Mouse (Mus musculus) urinary bladder, postnatal 25 days (tissue): ENCODE data around the gene Rcor1.

ENCODE experiments used
- DNase-seq: peaks from one replicate; pipeline ENCODE4 v3.0.0; 2022; ENCODE audit warnings: low spot score

Gene Rcor1

DNA sequence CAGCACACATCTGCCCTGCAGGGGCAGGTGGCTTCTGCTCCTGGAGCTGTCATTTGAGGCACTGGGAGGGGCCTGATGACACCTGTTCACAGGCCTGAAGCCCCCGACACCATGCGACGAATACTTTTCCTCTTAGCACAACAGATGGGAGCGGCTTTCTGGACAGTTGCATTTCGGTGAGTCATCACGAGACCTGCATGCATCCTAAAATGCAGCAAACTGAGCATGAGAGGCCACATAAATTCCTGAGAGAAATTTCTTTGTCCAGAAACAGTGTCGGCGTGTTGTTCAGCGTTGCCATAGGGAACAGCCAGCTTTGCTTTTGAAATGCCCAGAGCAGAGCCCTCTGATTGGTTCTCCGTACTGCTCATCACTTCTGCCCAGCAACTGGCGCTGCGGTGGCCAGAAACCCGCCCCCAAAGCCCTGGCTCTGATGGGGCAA, 125.2 kb downstream of the Rcor1 start:
- peak; percentile 76 for DNase-seq

DNA sequence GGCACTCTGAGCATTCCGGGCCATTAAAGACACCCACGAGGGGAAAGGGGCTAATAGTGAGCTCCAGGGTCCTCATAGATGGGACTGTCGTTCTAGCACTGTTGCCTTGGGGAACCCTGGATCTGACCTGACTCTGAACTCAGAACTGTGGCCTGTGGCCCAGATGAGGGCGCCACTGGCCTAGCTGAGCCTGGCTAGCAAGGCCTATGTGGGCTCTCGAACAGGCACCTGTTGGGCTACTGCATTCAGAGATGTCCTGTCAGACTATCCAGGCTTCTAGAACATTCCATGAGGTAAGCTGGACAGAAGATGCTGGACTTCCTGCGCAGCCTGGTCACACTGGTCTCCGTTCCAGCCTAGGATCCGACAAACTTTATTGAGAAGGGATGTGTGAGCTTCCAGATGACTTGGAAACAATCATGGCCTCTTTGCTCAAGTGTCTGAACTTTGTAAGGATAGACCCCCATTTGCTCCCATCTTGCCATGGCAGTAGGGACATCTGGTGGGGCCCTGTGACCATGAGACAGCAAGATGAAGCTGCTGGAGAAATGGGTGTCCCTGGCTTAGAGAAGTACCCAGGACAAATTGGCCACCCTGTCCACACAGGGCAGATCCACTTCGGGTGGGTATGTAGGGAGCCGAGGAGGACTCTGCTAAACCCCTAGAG, 126.1 kb downstream of the Rcor1 start:
- DNase-seq = peak; percentile 24
